Mouse (Mus musculus) 3T3-L1 (cell line): ENCODE measurements around the gene Clca3a1.
A peak's percentile ranks its signal among the peaks of the same experiment; 100 is the strongest.

ENCODE experiments used
- DNase-seq: peaks from one replicate; pipeline ENCODE4 v3.0.0-alpha.2; 2015; ENCODE audit warnings: low read depth, low spot score

The Clca3a1 gene

DNA sequence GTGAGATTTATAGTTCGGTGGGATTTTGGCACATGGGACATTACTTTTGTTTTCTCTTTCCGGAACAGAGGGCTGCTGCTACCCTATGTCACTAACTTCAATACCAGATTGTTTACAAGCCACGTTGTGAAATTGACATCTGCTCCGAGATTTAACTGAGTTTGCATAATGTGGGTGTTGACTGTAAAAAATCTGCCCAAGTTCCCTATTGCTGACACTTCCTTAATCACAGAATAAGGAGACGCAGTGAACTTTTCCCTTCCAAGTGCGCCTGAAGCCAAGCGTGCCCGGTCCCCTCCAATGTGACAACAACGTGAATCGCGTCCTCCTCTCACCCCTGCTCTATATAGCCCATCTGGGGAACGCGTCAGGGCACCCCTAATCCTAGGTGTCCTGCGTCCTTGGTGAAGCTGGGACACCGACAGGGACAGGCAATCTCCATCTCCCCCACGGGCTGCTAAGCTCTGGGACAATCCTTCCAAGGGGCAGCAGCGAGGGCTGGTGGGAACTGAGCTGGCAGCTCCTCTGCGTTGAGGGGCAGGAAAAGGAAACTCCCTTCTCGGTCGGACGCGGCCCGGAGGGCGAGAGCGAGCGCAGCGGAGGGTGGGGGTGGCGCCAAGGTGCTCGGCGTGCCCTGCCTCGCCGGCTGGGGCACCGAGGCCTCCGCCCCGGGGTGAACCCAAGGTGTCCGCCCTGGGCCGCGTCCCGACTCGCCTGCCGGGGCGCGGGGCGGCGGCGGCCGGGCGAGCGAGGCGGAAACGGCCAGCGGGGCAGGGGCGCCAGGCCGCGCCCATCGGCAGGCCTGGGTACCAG is 41.5 kb downstream of the Clca3a1 start:
- DNase-seq = peak; percentile 68

DNA sequence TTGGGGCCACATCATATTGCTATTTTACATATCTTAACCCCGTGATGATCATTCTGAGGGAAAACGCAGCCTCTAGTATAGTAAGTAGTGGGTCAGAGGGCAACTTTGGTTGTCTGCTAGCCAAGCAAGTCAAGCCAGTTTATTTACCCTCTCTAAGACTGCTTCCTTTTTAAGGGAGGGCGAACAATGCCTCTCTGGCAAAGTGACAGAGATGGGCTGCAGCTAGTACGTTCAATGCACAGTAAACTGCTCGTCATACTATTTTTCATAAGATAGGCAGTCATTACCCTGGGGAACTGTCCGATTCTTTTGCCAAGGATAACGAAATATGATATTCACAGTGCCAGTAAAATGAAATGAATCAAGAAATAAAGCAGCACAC is 42.1 kb downstream of the Clca3a1 start:
- peak; percentile 91 for DNase-seq

DNA sequence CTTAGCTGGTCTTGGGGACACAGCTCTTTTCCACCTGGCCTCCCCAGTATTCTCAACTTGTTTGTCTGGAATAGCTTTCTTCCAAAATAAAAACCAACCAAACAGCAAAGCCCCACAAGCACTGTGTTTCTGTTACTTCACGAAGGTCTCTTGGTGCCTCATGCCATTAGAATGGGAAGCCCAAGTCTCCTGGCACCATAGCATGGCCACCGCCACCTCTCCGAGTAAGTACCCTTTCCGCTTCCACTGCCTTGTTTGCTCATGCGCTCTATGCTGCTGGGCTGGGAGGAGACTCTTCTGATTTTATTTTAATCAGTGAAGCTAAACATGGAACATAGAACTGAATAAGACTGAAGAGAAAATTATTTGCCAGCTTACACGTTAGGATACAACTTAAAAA is 42.9 kb downstream of the Clca3a1 start:
- no peak for DNase-seq

DNA sequence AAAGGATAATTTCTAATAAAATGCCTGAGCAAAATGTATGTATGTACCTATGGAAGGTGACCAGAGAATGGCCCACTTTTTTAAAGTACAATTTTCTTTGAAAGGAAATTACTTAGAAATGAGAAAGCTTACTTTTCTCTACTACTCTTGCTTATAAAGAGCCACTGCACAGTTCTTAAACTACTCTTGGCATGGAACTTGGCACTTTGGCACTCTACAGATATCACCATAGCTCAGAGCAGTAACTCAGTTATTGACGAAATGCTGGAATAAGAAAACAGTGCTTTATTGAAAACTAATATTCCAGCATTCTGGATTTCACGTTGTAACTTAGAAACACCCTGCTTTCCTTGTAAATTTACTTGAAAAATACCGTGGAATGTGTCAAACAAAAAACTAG is 43.7 kb downstream of the Clca3a1 start:
- no peak for DNase-seq

DNA sequence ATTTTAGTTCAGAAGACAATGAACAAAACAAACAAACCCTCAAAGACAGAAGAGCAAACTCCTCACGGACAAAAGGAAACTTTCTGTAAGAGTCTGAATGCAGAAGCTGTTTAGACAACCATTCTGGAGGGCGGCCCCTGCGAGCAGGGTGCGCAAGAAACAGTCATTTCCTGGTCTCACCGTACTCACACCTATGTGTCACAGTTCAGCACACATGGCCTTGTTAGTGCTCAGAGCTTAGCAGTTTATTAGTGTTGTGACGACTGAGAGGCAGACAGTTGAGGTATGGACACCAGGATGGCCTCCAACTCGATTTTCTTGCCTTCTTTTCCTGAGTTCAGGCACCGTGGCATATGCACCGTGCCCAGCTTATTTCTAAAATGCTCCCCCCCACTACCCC is 44.9 kb downstream of the Clca3a1 start:
- no peak for DNase-seq

DNA sequence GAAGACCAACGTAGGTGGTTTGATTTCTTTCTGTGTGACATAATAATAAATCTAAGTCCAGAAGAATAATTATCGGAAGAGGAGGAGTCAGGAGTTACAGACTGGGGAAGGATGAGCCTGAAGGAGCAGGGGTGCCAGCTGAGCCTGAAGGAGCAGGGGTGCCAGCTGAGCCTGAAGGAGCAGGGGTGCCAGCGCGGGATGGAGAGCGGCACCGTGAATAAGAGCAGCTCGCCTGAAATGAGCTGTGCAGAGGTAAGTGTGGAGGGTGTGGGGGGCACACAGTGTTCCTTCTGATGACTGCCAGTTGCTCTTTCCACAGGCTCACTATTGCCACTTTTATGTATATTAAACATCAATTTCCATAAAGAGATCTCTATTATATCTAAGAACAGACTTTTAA is 45.7 kb downstream of the Clca3a1 start:
- DNase-seq = no peak

DNA sequence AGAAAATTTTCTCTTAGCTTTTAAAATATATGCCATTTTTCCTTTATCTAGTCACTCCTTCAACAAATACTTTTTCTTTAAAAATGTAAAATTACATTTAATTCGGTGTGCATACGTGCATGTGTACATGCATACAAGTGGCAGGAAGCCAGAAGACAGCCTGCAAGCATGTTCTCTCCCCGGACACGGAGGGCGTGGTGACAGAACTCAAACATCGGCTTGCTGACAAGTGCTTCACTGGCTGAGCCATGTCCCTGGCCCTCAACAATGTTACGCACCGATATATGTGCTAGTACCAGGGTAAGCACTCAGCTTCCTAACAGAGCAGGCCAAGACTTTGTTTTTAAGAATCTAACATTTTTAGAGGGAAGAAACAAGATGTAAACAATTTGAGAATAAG is 46.2 kb downstream of the Clca3a1 start:
- DNase-seq = no peak

GRCm38 (mm10) chr3:144714126-144714525 is 46.7 kb downstream of the Clca3a1 start:
- DNase-seq = no peak

- DNase-seq = no peak
Measured at GRCm38 (mm10) chr3:144711607-144712206, 49.1 kb downstream of the Clca3a1 start.

- no peak for DNase-seq
Measured at GRCm38 (mm10) chr3:144708612-144709011, 52.2 kb downstream of the Clca3a1 start.

GRCm38 (mm10) chr3:144703959-144704358 is 56.8 kb downstream of the Clca3a1 start:
- DNase-seq = no peak

DNA sequence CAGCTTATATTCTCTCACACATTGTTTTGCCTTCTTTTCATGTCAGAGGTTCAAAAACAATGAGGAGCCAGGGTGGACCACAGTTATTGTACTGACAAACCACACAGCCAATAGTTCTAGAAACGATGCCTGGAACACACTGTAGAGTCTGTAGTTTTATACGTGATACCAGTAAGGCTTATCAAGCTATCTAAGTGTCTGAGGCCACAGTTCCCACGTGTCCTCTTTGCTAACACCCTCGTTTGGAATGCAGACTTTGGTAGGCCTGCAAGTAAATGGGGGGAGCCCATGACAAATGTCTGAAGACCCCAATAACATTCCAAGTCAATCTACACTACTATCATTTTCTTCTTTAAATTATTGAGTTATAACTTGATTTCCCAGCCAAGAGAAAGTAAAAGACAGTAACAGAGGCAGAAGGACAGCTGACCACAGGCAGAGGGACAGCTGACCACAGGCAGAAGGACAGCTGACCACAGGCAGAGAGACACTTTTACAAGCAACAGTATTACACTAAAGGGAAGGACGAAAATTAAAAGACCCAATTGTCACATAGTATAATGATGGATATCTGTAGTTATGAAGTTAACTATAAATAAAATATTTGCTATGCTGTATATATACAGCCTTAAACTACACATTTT is 61.9 kb downstream of the Clca3a1 start:
- no peak for DNase-seq

DNA sequence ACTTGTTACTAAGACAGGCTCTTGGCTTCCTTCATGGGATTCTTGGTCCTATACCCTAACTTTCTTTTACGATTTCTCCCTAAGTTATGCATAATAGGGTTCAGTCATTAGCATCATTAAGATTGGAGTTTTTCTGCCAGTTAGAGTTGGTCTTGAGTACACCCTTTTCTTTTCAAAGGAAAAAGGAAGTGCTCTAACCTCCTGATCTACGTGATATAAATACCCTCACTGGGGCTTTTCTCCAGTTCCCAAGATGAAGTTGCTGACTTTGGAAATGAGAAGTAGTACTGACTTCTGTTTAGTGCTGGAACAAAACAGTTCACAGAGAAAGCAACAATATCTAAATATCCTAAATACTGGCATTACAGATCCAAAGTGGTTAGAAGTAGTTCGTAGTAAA is 62.8 kb downstream of the Clca3a1 start:
- no peak for DNase-seq

- DNase-seq = no peak
Measured at GRCm38 (mm10) chr3:144697154-144697553, 63.6 kb downstream of the Clca3a1 start.

- no peak for DNase-seq
Measured at GRCm38 (mm10) chr3:144694941-144695340, 65.8 kb downstream of the Clca3a1 start.

DNA sequence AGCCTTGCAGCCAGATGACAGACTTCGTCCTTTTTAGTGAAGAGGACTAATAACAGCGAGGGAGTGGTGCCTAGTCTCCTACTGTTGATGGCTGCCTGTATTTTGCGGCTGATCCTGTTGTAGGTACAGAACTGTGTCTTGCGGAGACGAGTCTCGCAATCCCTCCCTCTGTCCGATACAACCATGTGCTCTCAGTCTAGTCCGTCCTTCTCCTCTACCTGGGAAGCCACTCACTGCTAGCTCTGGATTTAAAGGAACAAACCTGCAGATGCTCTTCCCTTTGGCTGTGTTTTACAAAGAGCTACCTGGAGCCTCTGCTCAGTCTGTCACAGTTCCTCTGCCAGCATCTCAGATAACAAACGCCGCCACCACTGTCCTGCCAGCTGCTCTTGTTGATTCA is 66.7 kb downstream of the Clca3a1 start:
- no peak for DNase-seq

GRCm38 (mm10) chr3:144692052-144692451 is 68.7 kb downstream of the Clca3a1 start:
- peak; percentile 68 for DNase-seq

GRCm38 (mm10) chr3:144689236-144689635 is 71.5 kb downstream of the Clca3a1 start:
- DNase-seq = peak; percentile 35

DNA sequence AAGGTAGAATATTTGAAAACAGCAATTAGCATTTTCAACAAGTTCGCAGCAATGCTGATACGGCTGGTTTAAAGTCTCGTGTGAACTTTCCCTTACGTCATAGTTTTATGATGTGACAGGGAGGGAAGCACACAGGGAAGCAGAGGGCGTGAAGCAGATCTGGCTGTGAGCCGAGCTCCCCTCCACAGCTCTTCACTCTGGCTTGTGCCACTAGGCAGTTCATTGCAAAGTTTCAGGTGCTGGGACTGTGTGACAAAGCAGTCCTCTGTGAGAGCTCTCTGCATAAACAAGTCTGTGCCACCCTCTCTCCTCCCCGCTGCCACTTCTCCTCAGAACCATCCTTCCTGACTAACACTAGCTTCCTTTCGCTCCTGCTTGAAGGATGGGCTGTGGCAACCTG is 72.5 kb downstream of the Clca3a1 start:
- DNase-seq = no peak

DNA sequence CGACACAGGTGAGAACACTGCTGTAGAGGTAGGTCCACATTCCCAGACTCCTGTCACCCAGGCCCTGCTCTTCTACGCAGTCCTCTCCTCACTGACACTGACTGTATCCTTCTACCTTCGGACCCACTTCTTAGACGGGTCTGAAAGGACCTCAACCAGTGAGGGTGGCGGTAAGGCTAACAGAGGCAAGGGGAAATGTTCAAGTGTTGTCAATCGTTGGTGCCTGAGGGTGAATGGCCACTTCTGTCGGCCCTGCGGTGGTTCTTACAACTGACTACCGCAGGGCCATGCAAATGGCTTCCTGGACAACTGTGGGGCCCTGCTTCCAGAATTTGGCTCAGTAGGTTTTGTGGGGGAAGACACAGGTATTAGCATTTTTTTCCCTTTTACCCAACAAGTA is 73.2 kb downstream of the Clca3a1 start:
- no peak for DNase-seq

DNA sequence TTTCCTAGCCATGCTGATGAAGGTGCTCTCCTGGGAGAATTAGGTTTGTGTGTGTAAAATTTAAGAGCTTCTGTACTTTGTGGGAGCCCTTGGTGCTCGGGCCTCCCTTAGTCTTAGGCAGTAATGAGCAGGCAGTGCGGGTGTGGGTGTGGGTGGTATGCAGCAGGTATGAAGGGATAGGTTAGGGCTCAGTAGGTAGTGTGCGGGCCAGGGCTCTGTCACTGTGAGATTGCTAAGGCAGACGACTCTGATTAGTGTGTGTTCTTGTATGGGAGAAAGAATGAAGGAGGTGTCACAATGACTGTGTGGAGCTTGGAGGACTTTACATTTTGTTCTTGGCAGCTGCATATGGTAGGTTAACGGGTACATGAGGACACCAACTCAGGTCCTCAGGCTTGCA is 74.6 kb downstream of the Clca3a1 start:
- no peak for DNase-seq

GRCm38 (mm10) chr3:144683136-144683814 is 77.5 kb downstream of the Clca3a1 start:
- no peak for DNase-seq
